Mouse (Mus musculus): ENCODE results near the gene Samm50.

GRCm38 (mm10) chr15:84262630-84263029 lies 70.6 kb downstream of the Samm50 start:
- TF ChIP-seq POLR2A (IDR thresholded peaks at IDR 0.05; ENCODE audit: borderline replicate concordance, extremely low read depth, insufficient read depth, insufficient read length, poor library complexity, severe bottlenecking) (no peak), CTCF (IDR thresholded peaks at IDR 0.05; ENCODE audit: borderline replicate concordance, extremely low read depth, insufficient read depth, insufficient read length) (no peak)

All from brain, embryonic 14.5 days (tissue).